Comparison of ENCODE assay signal across 8 mouse cellular contexts in the genomic region with DNA sequence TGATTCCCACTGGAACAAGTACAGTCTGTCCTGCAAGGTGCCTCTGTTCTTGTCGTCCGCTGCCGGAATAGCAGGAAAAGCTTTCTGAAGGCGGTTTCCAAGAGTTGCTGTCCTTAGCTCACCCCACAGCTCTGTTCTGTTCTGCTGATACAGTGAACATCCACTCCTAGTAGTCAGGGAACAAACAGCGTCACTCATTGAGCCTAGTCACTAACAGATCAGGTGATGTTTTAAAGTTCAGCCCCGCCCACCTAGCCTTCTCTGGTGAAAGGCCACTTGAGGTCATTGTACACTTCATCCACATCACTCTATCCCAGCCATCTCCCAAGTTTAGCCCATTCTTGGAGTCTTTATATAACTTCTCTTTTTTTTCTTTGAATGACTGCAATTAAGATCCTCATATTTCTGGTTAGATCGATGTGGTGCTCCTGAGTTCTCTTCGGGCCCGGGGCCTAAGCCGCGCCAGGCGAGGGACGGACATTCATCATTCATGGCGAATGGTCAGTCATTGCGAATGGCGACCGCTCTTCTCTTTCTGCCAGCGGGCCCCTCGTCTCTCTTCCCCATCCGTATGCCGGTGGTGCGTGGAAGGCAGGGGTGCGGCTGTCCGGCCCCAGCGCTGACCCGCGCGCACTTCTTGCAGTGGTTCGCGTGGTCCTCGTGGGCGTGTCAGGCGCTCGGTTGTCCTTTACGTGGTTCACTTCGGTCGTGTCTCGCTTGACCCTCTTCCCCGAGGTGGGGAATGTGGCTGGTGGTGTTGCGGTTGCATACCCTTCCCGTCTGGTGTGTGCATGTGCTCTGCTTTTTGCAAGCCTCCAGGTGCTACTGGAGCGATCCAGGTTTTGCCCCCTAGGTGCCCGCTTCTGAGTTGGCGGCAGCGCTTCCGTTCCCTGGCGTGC. TPM values are rescaled to one million over a fixed set of nuclear protein-coding genes. Genes with fewer than 3 reads are reported as not detected.
DNase-seq lines count a peak whose midpoint lies in the region; ATAC-seq and TF ChIP-seq lines count a peak whose summit lies in the region.

No protein-coding gene starts in this region.

- no peak for DNase-seq in ES-E14 (ENCODE audit: low read depth, low spot score)
- peak; percentile 33 to 55 for DNase-seq in cerebellum, postnatal 25 days
- DNase-seq in gastrocnemius, adult 2 months, result peak; percentile 78
- peak; percentile 19 to 31 for DNase-seq in left cerebral cortex, adult 2 months (ENCODE audit: extremely low spot score in 1 of 2, low spot score in 2 of 2)
- DNase-seq in T-cell, adult 2 months (ENCODE audit: low spot score), result no peak

- H3K27ac ChIP-seq in ES-E14 (ENCODE audit: insufficient read depth, low read depth, low read length, poor library complexity, severe bottlenecking), result no peak overlapping the region
- H3K27ac ChIP-seq in gastrocnemius, adult 2 months, result peak overlapping the region; percentile 91
- no peak overlapping the region for H3K27ac ChIP-seq in hindbrain, embryonic 15.5 days (replicated peaks)
- 0 out of 2 replicates have a peak overlapping the region, but pooled peaks have one; percentile 32 for H3K27ac ChIP-seq in left cerebral cortex, adult 2 months
- H3K27ac ChIP-seq in stomach, embryonic 14.5 days (ENCODE audit: low read length), result no peak overlapping the region

- in situ Hi-C loops in ES-E14 (cut with MboI; ENCODE audit: low sequenced_read_pairs in 2 of 2, unreplicated experiment in 2 of 2), result no loop called here

- TF ChIP-seq CTCF in gastrocnemius, adult 2 months (IDR thresholded peaks at IDR 0.05), result no peak
- no peak for TF ChIP-seq CTCF in left cerebral cortex, adult 2 months (IDR thresholded peaks at IDR 0.05)

- H3K9ac ChIP-seq in ES-E14 (ENCODE audit: insufficient read depth, low read depth, low read length, poor library complexity, severe bottlenecking), result peak overlapping the region; percentile 57; the same call in 1 of the 2 replicates
- H3K9ac ChIP-seq in hindbrain, embryonic 15.5 days, result peak overlapping the region; percentile 45
- 0 out of 2 replicates have a peak overlapping the region, but pooled peaks have one; percentile 21 for H3K9ac ChIP-seq in stomach, embryonic 14.5 days (replicated peaks; ENCODE audit: low read depth, low read length)

- H3K9me3 ChIP-seq in ES-E14 (ENCODE audit: control insufficient read depth, insufficient read depth, low read depth, low read length), result no peaks in the 10 kb centered on the region
- no peaks in the 10 kb centered on the region for H3K9me3 ChIP-seq in hindbrain, embryonic 15.5 days
- H3K9me3 ChIP-seq in stomach, embryonic 14.5 days (ENCODE audit: control insufficient read depth, low read depth, low read length), result no peaks in the 10 kb centered on the region

- H3K4me1 ChIP-seq in ES-E14 (ENCODE audit: control insufficient read depth in 2 of 2, insufficient read depth in 2 of 2, low read length in 2 of 2, poor library complexity in 1 of 2), result peaks cover 0 to 2% of the 10 kb centered on the region in 2 experiments; a peak in 1 of 4 replicates
- H3K4me1 ChIP-seq in hindbrain, embryonic 15.5 days (replicated peaks), result peaks cover 4% of the 10 kb centered on the region; the same call in 1 of the 2 replicates
- no peaks in the 10 kb centered on the region for H3K4me1 ChIP-seq in stomach, embryonic 14.5 days (ENCODE audit: control insufficient read depth, insufficient read depth, low read length)

- ATAC-seq in hindbrain, embryonic 15.5 days (ENCODE audit: low FRiP score, low read depth), result peak; percentile 74
- peak; percentile 52 for ATAC-seq in megakaryocyte progenitor cell, adult 5-6 weeks (replicated peaks; ENCODE audit: poor library complexity)
- ATAC-seq in stomach, embryonic 14.5 days (ENCODE audit: insufficient number of reproducible peaks, insufficient read depth, low FRiP score, low read depth), result peak; percentile 53; the same call in 1 of the 2 replicates

- intact Hi-C loops in gastrocnemius, adult 2 months (cut with DNase I), result loop anchor here (1.0 kb wide), 1 partner anchor 18 kb away; no protein-coding TSS in a partner anchor
- intact Hi-C loops in left cerebral cortex, adult 2 months (cut with DNase I), result no loop called here

- H3K36me3 ChIP-seq in ES-E14 (ENCODE audit: control insufficient read depth, insufficient read depth, low read length, poor library complexity, severe bottlenecking), result no peaks in the 10 kb centered on the region
- no peaks in the 10 kb centered on the region for H3K36me3 ChIP-seq in hindbrain, embryonic 15.5 days
- H3K36me3 ChIP-seq in stomach, embryonic 14.5 days (ENCODE audit: control insufficient read depth, insufficient read depth, low read length), result no peaks in the 10 kb centered on the region

- H3K4me3 ChIP-seq in ES-E14 (ENCODE audit: insufficient read depth in 1 of 2, low read depth in 1 of 2, low read length in 2 of 2, poor library complexity in 1 of 2, severe bottlenecking in 1 of 2), result peak overlapping the region; percentile 50 to 65
- H3K4me3 ChIP-seq in gastrocnemius, adult 2 months, result peak overlapping the region; percentile 76
- peak overlapping the region; percentile 54 for H3K4me3 ChIP-seq in hindbrain, embryonic 15.5 days
- peak overlapping the region; percentile 47 for H3K4me3 ChIP-seq in left cerebral cortex, adult 2 months
- H3K4me3 ChIP-seq in stomach, embryonic 14.5 days (ENCODE audit: low read depth, low read length), result peak overlapping the region; percentile 38

- H3K4me2 ChIP-seq in hindbrain, embryonic 15.5 days, result peak overlapping the region; percentile 95
- H3K4me2 ChIP-seq in stomach, embryonic 14.5 days (replicated peaks; ENCODE audit: low read depth, low read length), result peak overlapping the region; percentile 90

- WGBS in hindbrain, embryonic 15.5 days, result 13% methylated on average over 47 of the region's 47 CpGs
- 15% methylated on average over 47 of the region's 47 CpGs for WGBS in stomach, embryonic 14.5 days

- 0 out of 2 replicates have a peak, but pooled peaks cover 4% of the 10 kb centered on the region for H3K27me3 ChIP-seq in hindbrain, embryonic 15.5 days
- H3K27me3 ChIP-seq in stomach, embryonic 14.5 days (ENCODE audit: control insufficient read depth, insufficient read depth, low read length), result no peaks in the 10 kb centered on the region

TF ChIP-seq in ES-E14, 5 proteins besides CTCF, POLR2A, EP300 and RAD21:
- no peak for TF ChIP-seq HCFC1 (IDR thresholded peaks at IDR 0.05; ENCODE audit: borderline replicate concordance, insufficient read depth, low read length)
- no peak for TF ChIP-seq MAFK (IDR thresholded peaks at IDR 0.05; ENCODE audit: insufficient read depth, low read depth, low read length)
- TF ChIP-seq CHD2 (IDR thresholded peaks at IDR 0.05; ENCODE audit: low read depth, low read length), result no peak
- TF ChIP-seq ZNF384 (IDR thresholded peaks at IDR 0.05; ENCODE audit: low read depth, low read length), result no peak
- no peak for TF ChIP-seq ZC3H11A (IDR thresholded peaks at IDR 0.05; ENCODE audit: borderline replicate concordance, low read depth, low read length)

RNA-seq across cellular contexts. Expression of gene Mettl21e, which starts 20.2 kb away (rescaled TPM):
- total RNA-seq in ES-E14 (2012; rRNA removed), result not detected in 2 replicates
- 10 to 100 TPM; 16.1 to 26.2 TPM for total RNA-seq in gastrocnemius, adult 2 months (2021)
- polyA plus RNA-seq in hindbrain, embryonic 15.5 days (2015; fragmentation: Nextera tagmentation; extraction: Ambion mirVana), result not detected in 2 replicates
- total RNA-seq in left cerebral cortex, adult 2 months (2021), result not detected
- total RNA-seq in megakaryocyte progenitor cell, adult 5-6 weeks (2015), result not detected in 2 replicates
- not detected in 2 replicates for total RNA-seq in megakaryocyte progenitor cell, adult 5-6 weeks (2017)
- polyA plus RNA-seq in stomach, embryonic 14.5 days (2014; fragmentation: Nextera tagmentation; extraction: Ambion mirVana), result 0.10 TPM in 1 of 2 replicates, not detected in the other

RNA-seq across cellular contexts. Expression of gene Ercc5, which starts 51.0 kb away (rescaled TPM):
- total RNA-seq in ES-E14 (2012; rRNA removed), result 20.6 and 23.3 TPM in 2 replicates
- 10 to 100 TPM; 14.0 to 19.9 TPM for total RNA-seq in gastrocnemius, adult 2 months (2021)
- 25.2 and 27.7 TPM in 2 replicates for polyA plus RNA-seq in hindbrain, embryonic 15.5 days (2015; fragmentation: Nextera tagmentation; extraction: Ambion mirVana)
- 10 to 100 TPM; 24.6 TPM for total RNA-seq in left cerebral cortex, adult 2 months (2021)
- total RNA-seq in megakaryocyte progenitor cell, adult 5-6 weeks (2015), result 5.9 and 7.1 TPM in 2 replicates
- 6.2 and 12.7 TPM in 2 replicates for total RNA-seq in megakaryocyte progenitor cell, adult 5-6 weeks (2017)
- 24.6 and 24.8 TPM in 2 replicates for polyA plus RNA-seq in stomach, embryonic 14.5 days (2014; fragmentation: Nextera tagmentation; extraction: Ambion mirVana)

Comparison
In these comparisons a context has a peak if more than half of its experiments do, and no peak if none do; other contexts are left out.
1. DNase-seq: peak in cerebellum, postnatal 25 days (2 of 2), gastrocnemius, adult 2 months (single experiment) and left cerebral cortex, adult 2 months (2 of 2); none in ES-E14 (single experiment) and T-cell, adult 2 months (single experiment).
2. H3K27ac ChIP-seq: peak in gastrocnemius, adult 2 months (single experiment) and left cerebral cortex, adult 2 months (single experiment); none in ES-E14 (single experiment), hindbrain, embryonic 15.5 days (single experiment) and stomach, embryonic 14.5 days (single experiment).
3. RNA of gene Mettl21e, which starts 20.2 kb away (total RNA-seq): 16.1 to 26.2 TPM in gastrocnemius, adult 2 months; not detected in left cerebral cortex, adult 2 months, not detected in ES-E14 and not detected in megakaryocyte progenitor cell, adult 5-6 weeks; every median in the first group is over 10 times any median in the second.
4. Peak in every context shown above with its lines, with median percentiles within 50 percentile points of each other: H3K4me3 ChIP-seq, H3K9ac ChIP-seq and ATAC-seq.